Mouse (Mus musculus) small intestine, adult 2 months (tissue): ENCODE data around the gene Bag3.

Source experiments
- CTCF ChIP-seq: fragments of 200-500 bp; IDR thresholded peaks from 2 replicates; pipeline ENCODE4 v1.5.1; 2012; ENCODE audit warnings: low read depth, mild to moderate bottlenecking, control low read depth, inconsistent platforms, low read length, moderate library complexity, mixed read lengths; ENCODE audit not compliant: insufficient replicate concordance, insufficient read length; ENCODE audit errors: extremely low read depth
- POLR2A ChIP-seq: fragments of 200-500 bp; IDR thresholded peaks from 2 replicates; pipeline ENCODE4 v1.6.1; 2012; ENCODE audit warnings: low read depth, mild to moderate bottlenecking, control low read depth, inconsistent platforms, low read length, moderate library complexity

DNA sequence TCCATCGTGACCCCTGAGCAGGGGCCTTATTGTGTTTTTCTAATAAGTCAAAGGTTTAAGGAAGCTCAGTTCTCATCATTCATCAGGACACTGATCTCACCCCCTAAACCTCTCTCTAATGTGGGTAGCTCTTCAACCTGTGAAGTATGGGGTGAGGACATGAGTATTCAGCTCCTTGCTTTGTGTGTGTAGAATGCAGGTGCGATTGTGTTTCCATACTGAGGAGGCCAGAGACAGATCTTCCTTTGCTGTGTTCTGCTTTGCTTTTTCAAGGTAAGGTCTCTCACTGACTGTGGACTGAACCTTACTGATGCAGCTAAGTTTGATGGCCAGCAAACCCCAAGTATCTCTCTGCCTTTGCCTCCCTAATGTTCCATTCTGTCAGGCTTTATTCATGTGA, 72.9 kb downstream of the Bag3 start:
- TF ChIP-seq CTCF (no peak), POLR2A (no peak)
